Mouse (Mus musculus) cortical plate, adult 2 months (tissue): ENCODE results near the gene Phf21a. TPM values are rescaled to one million over a fixed set of nuclear protein-coding genes. Genes with fewer than 3 reads are reported as not detected.
"Not testable (repeated sequence)": the region's sequence is repeated elsewhere in the genome, so short reads cannot be mapped to it uniquely, and the experiment has no call there.

Experiments used
- H3K27ac ChIP-seq: fragments of 200-500 bp; 2 replicates; pipeline ENCODE4 v1.5.1; 2012; ENCODE audit warnings: low read length, control low read depth, inconsistent platforms; ENCODE audit not compliant: insufficient read depth
- H3K4me1 ChIP-seq: fragments of 200-500 bp; 2 replicates; pipeline ENCODE4 v1.6.1; 2011; ENCODE audit warnings: low read length; ENCODE audit not compliant: control insufficient read depth, insufficient read depth
- H3K4me3 ChIP-seq: fragments of 200-500 bp; 2 replicates; pipeline ENCODE4 v1.5.1; 2011; ENCODE audit warnings: mild to moderate bottlenecking, low read length, control low read depth; ENCODE audit not compliant: insufficient read depth
- CTCF ChIP-seq: fragments of 200-500 bp; IDR thresholded peaks from 2 replicates; pipeline ENCODE4 v1.5.1; 2011; ENCODE audit warnings: mild to moderate bottlenecking, control low read depth, low read length; ENCODE audit not compliant: insufficient read depth; ENCODE audit errors: extremely low read depth
- POLR2A ChIP-seq: fragments of 200-500 bp; IDR thresholded peaks from 2 replicates; pipeline ENCODE4 v1.6.1; 2011; ENCODE audit warnings: mild to moderate bottlenecking, low read length, control low read depth; ENCODE audit not compliant: insufficient read depth; ENCODE audit errors: extremely low read depth
- polyA plus RNA-seq: library from polyadenylated mRNA; depleted of rRNA; stranded (reverse); fragments of >200 nt; gene quantifications from 2 replicates; pipeline ENCODE4 v1.2.3, GENCODE M21; 2012

The Phf21a gene
- polyA plus RNA-seq, 1 experiment, result 47.1 TPM

DNA sequence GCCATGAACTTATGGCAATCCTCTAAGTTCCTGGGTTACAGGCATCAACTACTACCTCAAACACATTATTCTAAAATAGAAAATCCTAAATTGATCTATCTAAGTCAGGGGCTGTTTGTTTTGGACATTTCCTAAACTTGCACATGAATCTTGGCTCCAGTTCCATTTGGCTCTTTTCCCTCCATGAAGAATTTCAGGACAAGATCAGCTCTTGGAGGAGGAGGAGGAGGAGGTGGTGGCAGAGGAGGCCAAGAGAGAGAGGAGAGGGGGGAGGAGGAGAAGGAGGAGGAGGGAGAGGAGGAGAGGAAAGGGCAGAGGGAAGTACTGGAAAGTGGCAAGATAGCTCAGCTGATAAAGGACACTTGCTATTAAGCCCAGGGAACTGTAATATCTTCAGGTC, 46.4 kb downstream of the Phf21a start:
- Histone ChIP-seq H3K4me1 (no peaks in the 10 kb centered on the region), H3K27ac (no peak overlapping the region), H3K4me3 (no peak overlapping the region)
- no peak for TF ChIP-seq POLR2A
- TF ChIP-seq CTCF, result no peak

DNA sequence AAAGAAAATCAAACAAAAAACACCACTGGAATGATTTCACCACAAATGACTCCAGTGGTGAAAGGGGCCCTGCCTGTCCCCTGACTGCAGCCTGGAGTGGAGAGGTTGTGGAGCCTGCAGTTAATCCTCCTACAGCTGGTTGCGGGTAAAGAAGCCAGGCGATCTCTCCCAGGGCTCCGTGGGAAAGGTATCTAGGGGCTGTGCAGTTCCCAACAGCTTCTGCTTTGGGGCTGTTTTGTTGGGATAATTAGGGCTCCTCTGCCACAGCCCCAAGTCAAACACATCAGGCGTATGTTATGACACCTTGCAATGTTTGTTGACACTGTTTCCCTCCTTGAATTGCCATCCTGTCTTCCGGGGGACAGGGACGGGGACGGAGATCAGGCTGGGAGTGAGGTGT, 47.5 kb downstream of the Phf21a start:
- no peak overlapping the region for H3K4me3 ChIP-seq
- H3K4me1 ChIP-seq, result no peaks in the 10 kb centered on the region
- H3K27ac ChIP-seq, result no peak overlapping the region
- TF ChIP-seq POLR2A, result no peak
- no peak for TF ChIP-seq CTCF

DNA sequence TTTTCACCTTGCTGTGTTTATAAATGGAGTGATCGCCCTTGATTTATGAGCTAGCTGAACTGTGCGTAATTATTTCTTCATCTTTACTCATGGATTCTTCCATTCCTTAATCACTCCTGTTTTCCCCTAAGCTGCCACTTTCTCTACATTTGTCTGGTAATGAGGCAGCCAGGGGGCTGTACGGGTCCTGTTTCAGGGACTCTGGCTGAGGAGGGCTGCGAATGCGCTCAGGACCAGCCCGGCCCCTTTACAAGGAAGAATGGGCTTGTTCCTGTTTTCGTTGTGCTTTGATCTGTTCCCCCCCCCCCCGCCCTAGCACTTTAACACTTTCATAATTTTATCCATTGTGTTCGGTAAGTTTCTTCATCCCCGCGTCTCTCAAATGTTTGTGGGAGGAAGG, 48.2 kb downstream of the Phf21a start:
- Histone ChIP-seq H3K27ac (no peak overlapping the region), H3K4me1 (no peaks in the 10 kb centered on the region), H3K4me3 (no peak overlapping the region)
- TF ChIP-seq POLR2A (no peak), CTCF (no peak)

DNA sequence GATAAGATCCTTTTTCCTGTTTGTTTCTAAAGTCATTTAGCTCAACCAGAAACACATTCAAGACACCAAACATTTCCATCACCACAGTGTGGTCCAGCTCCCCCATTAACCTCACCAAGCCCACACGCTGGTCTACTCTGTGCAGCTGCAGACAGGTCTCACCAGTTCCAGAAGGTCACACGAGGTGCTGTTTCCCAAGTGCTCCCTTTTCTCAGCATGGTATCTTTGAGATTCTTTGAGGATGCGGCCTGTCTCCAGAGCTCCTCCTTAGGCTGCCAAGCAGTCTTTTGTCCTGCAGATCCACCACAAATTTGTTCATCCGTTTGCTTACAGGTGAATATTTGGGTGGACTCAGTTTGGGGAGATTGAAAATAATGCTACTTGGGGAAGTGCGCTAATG, 51.0 kb downstream of the Phf21a start:
- TF ChIP-seq CTCF (no peak), POLR2A (no peak)
- H3K4me3 ChIP-seq, result no peak overlapping the region
- no peaks in the 10 kb centered on the region for H3K4me1 ChIP-seq
- no peak overlapping the region for H3K27ac ChIP-seq

DNA sequence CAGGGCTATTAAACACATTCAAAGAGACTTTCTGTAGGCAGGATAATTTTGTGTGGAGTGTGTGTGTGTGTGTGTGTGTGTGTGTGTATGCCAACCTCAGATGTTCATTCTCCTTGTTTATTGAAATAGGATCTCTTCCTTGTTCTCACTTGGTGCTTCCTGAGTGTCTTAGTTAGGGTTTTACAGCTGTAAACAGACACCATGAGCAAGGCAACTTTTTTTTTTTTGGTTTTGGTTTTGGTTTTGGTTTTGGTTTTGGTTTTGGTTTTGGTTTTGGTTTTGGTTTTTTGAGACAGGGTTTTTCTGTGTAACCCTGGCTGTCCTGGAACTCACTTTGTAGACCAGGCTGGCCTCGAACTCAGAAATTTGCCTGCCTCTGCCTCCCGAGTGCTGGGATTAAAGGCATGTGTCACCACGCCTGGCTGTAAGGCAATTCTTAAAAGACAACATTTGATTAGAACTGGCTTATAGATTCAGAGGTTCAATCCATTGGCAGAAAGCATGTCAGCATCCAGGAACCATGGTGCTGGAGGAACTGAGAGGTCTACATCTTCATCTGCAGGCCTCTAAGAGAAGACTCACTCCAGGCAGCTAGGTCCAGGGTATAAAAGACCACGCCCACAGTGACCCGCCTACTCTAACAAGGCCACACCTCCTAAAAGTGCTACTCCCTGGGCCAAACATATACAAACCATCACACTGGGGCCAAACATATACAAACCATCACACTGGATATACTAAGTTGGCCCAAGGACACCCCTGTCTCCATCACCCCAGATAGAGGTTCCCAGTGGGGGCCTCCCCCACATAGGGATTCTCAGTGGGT, 55.2 kb downstream of the Phf21a start:
- H3K4me3 ChIP-seq, H3K4me1 ChIP-seq, H3K27ac ChIP-seq: not testable (repeated sequence)

DNA sequence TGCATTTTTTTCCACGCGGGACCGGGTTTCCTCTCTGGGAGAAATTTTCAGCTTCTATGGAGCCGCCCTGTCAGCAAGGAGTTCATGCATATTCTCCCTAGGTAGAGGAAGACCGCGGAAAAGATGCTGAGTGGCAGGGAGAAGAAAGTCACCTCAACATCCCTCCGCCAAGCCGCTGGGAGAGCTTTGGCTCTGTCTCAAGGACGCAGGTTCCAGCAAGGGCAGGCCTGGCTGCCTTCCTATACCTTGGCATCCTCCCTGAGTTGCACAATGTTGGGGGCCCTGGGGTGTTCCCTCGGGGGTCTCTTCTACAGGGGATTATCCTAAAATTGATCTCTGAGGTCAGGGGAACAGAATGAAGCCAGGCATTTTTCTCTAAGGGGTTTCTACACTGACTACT, 71.4 kb downstream of the Phf21a start:
- no peak for TF ChIP-seq CTCF
- no peak for TF ChIP-seq POLR2A
- Histone ChIP-seq H3K4me1 (no peaks in the 10 kb centered on the region), H3K27ac (no peak overlapping the region), H3K4me3 (no peak overlapping the region)

DNA sequence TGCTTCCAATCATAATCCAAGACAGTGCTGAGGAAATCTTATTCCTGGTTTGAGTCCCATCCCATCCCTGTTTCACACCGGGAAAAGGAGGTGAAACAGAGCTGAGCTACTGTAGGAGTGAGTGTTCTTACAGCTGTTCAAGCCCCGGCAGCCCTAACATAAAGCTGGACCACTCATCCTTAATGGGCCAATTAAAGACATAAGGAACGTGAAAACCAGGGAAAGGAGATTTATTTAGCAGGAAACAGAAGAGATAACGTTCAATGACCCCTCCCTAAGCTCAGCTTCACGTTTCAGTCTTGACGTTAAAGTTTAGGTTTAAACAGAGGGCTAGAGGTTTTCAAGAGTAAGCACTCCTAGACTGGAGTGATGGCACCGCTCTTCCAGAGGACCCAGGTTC, 74.0 kb downstream of the Phf21a start:
- no peak overlapping the region for H3K4me3 ChIP-seq
- TF ChIP-seq CTCF (no peak), POLR2A (no peak)
- H3K4me1 ChIP-seq, result no peaks in the 10 kb centered on the region
- no peak overlapping the region for H3K27ac ChIP-seq

DNA sequence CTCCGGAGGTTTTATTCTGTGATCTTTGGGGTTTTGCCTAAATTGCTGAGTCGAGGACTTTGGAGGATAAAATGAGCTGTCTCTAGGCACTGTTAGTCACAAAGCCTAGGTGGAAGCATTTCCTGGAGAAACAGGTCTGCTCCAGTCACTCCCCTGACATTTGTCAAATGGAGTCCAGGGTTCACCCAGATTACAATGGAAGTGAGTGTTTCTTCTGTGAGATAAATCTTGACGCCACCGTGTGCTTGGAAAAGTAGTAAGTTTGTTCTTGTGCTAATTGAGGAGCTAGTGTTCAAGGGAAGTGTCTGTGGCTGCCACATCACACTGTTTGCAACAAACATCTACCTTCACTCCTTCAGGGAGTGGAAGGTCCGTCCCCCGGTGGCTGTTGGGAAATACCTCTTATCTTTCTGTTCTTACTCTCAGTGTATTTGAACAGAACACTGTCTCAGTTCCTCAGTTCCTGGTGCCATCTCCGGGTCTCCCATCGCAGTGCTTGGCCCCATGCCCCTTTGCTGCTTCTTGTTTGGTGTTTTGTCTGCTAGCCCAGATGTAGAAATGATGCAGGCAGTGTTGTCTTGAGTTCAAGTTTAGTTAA, 78.2 kb downstream of the Phf21a start:
- Histone ChIP-seq H3K4me3 (no peak overlapping the region), H3K27ac (no peak overlapping the region), H3K4me1 (no peaks in the 10 kb centered on the region)
- no peak for TF ChIP-seq POLR2A
- no peak for TF ChIP-seq CTCF

DNA sequence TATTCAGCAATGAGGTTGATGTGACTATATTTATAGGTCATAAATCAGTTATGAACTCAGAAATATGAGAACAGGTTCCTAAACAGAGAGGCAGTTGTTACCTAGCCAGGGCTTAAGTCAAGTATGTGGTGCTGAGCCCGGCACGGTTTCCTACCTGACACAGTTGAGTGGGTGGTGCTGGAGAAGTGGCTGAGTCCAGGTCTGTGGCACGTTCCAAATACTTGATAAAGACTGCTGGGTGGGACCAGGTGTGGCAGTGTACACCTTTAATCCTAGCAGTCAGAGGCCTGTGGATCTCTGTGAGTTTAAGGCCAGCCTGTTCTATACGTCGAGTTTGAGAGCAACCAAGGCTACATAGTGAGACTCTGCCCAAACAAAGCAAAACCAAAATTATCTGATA, 79.4 kb downstream of the Phf21a start:
- Histone ChIP-seq H3K4me3 (no peak overlapping the region), H3K4me1 (no peaks in the 10 kb centered on the region), H3K27ac (no peak overlapping the region)
- no peak for TF ChIP-seq POLR2A
- no peak for TF ChIP-seq CTCF

DNA sequence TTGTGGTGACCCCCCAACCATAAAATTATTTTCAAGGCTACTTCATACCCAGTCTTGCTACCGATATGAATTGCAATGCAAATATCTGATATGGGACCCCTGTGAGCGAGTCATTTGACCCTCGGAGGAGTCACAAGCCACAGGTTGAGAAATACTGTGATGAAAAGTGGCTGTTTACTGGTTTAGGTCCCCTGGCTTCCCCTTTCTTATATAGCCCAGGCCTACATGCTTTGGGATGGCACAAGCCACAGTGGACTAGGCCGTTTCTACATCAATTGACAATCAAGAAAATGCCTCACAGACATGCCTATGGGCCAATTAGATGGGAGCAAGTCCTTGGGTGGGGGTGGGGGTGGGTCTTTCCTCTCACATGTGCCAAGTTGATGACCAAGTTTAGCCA, 80.3 kb downstream of the Phf21a start:
- no peaks in the 10 kb centered on the region for H3K4me1 ChIP-seq
- H3K4me3 ChIP-seq, result no peak overlapping the region
- no peak overlapping the region for H3K27ac ChIP-seq
- TF ChIP-seq CTCF, result no peak
- no peak for TF ChIP-seq POLR2A

DNA sequence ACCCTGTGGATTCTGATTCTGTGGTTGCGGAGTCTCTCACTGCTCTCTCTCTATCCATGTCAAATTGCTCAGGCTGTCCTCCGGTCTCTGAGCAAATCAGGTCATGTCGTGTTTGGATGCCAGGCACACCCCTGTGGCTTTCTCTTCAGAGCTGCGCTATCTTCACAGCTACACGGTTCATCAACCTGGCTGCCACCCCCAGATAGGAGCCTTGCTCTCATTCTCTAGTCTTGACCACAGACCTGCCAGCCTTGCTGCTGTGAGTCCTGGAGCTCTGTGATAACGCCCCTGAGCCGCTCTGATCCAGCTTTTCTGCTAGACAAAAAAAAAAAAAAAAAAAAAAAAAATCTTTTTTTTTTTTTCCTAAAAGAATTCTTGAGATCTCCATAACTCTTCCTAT, 81.3 kb downstream of the Phf21a start:
- Histone ChIP-seq H3K27ac (no peak overlapping the region), H3K4me1 (no peaks in the 10 kb centered on the region), H3K4me3 (no peak overlapping the region)
- no peak for TF ChIP-seq CTCF
- no peak for TF ChIP-seq POLR2A
